22 mouse cellular contexts compared by ENCODE assay signal in the genomic region with DNA sequence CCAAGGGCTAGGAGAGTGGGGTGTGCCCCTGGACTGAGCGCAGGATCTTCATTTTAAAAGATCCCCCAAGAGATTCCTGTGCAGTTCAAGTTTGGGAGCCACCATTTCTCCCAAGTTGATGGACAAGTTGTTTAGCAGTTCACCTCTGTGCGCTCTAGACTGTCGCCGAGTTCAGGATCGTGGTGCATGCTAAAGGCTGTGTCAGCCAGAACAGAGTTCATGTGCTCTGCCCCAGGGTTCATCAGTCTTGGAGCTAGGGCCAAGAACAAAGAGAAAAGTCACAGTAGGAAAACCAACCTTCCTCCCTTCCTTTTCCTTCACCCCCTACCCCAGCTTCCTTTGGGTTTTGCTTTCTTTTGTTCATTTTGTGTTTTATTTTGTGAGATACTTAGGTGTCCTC.
"Had no signal": no experiment of that assay in that cellular context is flagged by ENCODE, and none has a peak within 500 bp of the region (broad histone marks: within the 10 kb centered on the region; RNA-seq: fewer than 3 reads in every experiment).

No protein-coding gene starts in this region.

- H3K4me3 ChIP-seq: intestine, embryonic 15.5 days; limb, embryonic 10.5 days; limb, embryonic 13.5 days; liver, embryonic 12.5 days; liver, embryonic 15.5 days; lung, embryonic 15.5 days; megakaryocyte, embryonic 14.5 days; midbrain, embryonic 10.5 days; midbrain, embryonic 13.5 days; myocyte; neural tube, embryonic 13.5 days; stomach, embryonic 15.5 days had no signal

- ATAC-seq: intestine, embryonic 15.5 days; liver, embryonic 12.5 days; midbrain, embryonic 13.5 days; midbrain, embryonic 16.5 days had no signal

- H3K27ac ChIP-seq: intestine, embryonic 15.5 days; kidney, postnatal 0 days; limb, embryonic 10.5 days; limb, embryonic 13.5 days; liver, embryonic 12.5 days; liver, embryonic 15.5 days; lung, embryonic 15.5 days; midbrain, embryonic 10.5 days; midbrain, embryonic 13.5 days; neural tube, embryonic 13.5 days; stomach, embryonic 15.5 days had no signal

- H3K4me2 ChIP-seq: intestine, embryonic 15.5 days; limb, embryonic 13.5 days; liver, embryonic 12.5 days; liver, embryonic 15.5 days; lung, embryonic 15.5 days; midbrain, embryonic 13.5 days; neural tube, embryonic 13.5 days; stomach, embryonic 15.5 days had no signal

- H3K27me3 ChIP-seq: intestine, embryonic 15.5 days; limb, embryonic 13.5 days; liver, embryonic 12.5 days; liver, embryonic 15.5 days; lung, embryonic 15.5 days; midbrain, embryonic 13.5 days; neural tube, embryonic 13.5 days; stomach, embryonic 15.5 days had no signal

- H3K9me3 ChIP-seq: intestine, embryonic 15.5 days; limb, embryonic 10.5 days; limb, embryonic 13.5 days; liver, embryonic 12.5 days; liver, embryonic 15.5 days; lung, embryonic 15.5 days; midbrain, embryonic 10.5 days; midbrain, embryonic 13.5 days; neural tube, embryonic 13.5 days; stomach, embryonic 15.5 days had no signal

- H3K9ac ChIP-seq: intestine, embryonic 15.5 days; limb, embryonic 13.5 days; liver, embryonic 12.5 days; liver, embryonic 15.5 days; lung, embryonic 15.5 days; midbrain, embryonic 13.5 days; neural tube, embryonic 13.5 days; stomach, embryonic 15.5 days had no signal

- H3K4me1 ChIP-seq: intestine, embryonic 15.5 days; limb, embryonic 10.5 days; limb, embryonic 13.5 days; liver, embryonic 12.5 days; liver, embryonic 15.5 days; lung, embryonic 15.5 days; midbrain, embryonic 10.5 days; midbrain, embryonic 13.5 days; neural tube, embryonic 13.5 days; stomach, embryonic 15.5 days had no signal

- H3K36me3 ChIP-seq: intestine, embryonic 15.5 days; limb, embryonic 10.5 days; limb, embryonic 13.5 days; liver, embryonic 12.5 days; liver, embryonic 15.5 days; lung, embryonic 15.5 days; midbrain, embryonic 10.5 days; midbrain, embryonic 13.5 days; neural tube, embryonic 13.5 days; stomach, embryonic 15.5 days had no signal

- DNase-seq: liver; lung, adult 18-20 months; lung, postnatal 10 days; lung, postnatal 36 days; retina, postnatal 1 day; right cerebral cortex, postnatal 25 days; spleen, adult 18-20 months; thymus, postnatal 36 days had no signal
